Mouse (Mus musculus) MEL-GATA-1-ER (cell line): ENCODE data around the gene Fgfr1op.
A peak's percentile ranks its signal among the peaks of the same experiment; 100 is the strongest.
"Not testable (repeated sequence)": the region's sequence is repeated elsewhere in the genome, so short reads cannot be mapped to it uniquely, and the experiment has no call there.

Experiments
- DNase-seq: peaks from one replicate; pipeline ENCODE4 v3.0.0-alpha.2; 2012; ENCODE audit warnings: low read depth; ENCODE audit errors: extremely low read depth

Fgfr1op gene

DNA sequence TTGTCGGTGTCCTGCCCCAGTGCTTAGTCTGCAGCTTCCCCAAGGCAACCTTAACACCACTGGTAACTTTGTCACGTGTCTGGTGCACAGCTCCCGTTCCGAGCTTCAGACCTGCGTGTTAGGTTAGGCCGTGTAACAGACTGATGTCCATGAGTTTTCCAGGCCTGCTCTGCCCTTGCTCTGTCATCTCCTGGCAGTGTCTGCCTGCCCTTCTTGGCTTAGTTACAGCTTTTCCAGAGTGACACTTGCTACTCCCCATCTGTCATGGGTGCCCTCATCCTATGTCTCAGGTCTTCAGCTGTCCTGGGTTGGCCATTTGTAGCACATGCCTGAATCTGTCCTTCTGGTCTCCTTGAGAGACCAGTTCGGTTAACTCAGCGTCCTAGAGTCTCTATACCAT is 2.1 kb downstream of the Fgfr1op start:
- not testable (repeated sequence) for DNase-seq

DNA sequence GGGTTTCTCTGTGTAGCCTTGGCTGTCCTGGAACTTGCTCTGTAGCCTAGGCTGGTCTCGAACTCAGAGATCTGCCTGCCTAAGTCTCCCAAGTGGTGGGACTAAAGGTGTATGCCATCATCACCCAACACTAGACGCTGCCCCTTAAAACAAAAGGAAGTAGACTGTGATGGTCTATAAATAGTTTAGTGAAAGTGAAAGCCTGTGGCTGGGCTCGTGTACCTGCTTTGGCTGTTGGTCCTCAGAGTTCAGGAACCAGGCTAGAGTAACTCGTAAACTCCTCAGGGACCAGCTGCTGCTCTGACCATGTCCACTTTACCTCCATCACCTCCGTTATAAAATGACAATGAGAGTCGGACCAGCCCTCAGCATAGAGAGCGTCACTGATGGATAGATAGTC is 5.0 kb downstream of the Fgfr1op start:
- no peak for DNase-seq

- no peak for DNase-seq
These were observed 5.8 kb downstream of the Fgfr1op start for GRCm38 (mm10) chr17:8171081-8171480.

- DNase-seq, result no peak
These were observed 11.8 kb downstream of the Fgfr1op start for GRCm38 (mm10) chr17:8177090-8177489.

DNA sequence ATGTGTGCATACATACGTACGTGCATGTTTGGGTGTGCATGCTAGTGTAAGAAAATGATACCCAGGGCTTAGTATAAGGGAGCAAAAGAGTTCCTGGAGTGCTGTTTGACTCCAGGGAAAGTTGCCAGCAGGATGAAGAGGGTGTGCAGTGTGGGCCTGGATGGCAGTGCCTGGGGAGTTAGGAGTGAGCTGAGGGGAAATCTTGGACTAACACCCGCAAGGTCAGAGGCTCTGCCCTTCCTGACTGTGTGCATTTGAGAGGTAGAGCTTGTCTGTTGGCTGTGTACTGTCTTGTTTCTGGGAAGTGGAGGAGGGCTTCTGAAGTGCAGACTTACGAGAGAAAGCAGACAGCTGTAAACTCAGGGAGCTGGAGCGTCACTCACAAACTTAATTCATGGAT is 18.5 kb downstream of the Fgfr1op start:
- DNase-seq, result no peak

- no peak for DNase-seq
These were observed 18.9 kb downstream of the Fgfr1op start for GRCm38 (mm10) chr17:8184217-8184616.

- DNase-seq, result no peak
These were observed 28.4 kb downstream of the Fgfr1op start for GRCm38 (mm10) chr17:8193678-8194077.

- DNase-seq, result no peak
These were observed 30.5 kb downstream of the Fgfr1op start for GRCm38 (mm10) chr17:8195685-8196376.

DNA sequence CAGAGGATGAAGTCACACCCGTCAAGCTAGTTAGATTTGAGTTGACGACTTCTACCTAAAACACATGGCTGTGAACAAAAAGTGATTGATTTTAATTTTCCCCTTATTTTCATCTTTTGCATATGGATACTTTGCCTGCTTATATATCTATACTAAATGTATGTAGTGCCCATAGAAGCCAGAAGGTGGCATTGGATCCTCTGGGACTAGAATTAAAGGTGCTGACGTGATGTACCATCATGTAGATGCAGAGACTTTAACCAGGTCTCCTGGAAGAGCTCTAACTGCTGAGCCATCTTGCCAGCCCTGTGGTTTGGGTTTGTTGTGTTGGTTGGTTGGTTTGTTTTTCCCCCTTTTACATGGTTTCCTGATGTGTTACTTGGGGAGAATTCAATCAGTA is 32.4 kb downstream of the Fgfr1op start:
- no peak for DNase-seq

GRCm38 (mm10) chr17:8199067-8199935 is 34.0 kb downstream of the Fgfr1op start:
- DNase-seq, result peak; percentile 25

- DNase-seq, result no peak
These were observed 34.6 kb downstream of the Fgfr1op start for GRCm38 (mm10) chr17:8199936-8200330.

GRCm38 (mm10) chr17:8203487-8203886 is 38.2 kb downstream of the Fgfr1op start:
- DNase-seq, result no peak

DNA sequence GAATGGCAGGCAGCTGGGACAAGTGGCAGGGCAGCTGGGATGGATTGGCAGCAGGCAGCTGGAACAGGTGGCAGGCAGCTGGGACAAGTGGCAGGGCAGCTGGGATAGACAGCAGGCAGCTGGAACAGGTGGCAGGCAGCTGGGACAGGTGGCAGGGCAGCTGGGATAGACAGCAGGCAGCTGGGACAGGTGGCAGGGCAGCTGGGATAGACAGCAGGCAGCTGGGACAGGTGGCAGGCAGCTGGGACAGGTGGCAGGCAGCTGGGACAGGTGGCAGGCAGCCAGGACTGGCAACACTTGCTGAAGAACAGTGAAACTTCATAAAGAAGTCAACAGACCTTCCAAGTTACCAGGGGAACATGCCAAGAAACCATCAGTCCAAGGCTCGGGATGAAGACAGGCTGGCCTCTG is 39.9 kb downstream of the Fgfr1op start:
- not testable (repeated sequence) for DNase-seq

- DNase-seq, result no peak
These were observed 41.4 kb downstream of the Fgfr1op start for GRCm38 (mm10) chr17:8206691-8207090.

DNA sequence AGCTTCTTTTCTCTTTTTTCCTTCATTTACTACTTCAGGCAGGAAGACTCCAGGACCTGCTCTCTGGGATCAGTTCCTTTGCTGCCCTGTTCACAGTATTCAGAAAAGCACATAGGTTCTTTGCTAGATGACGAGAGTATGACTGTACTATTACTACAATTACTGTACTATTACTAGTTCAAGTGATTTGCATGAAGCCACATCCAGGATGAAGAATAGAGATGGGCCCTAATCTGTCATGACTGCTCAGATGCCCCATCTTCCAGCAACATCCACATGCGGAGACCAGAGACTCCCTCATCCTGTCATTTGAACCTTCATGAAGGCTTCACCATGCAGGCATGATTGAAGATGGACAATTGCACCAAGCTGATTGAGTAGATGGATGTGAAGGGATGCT is 44.4 kb downstream of the Fgfr1op start:
- no peak for DNase-seq

GRCm38 (mm10) chr17:8210170-8210569 is 44.9 kb downstream of the Fgfr1op start:
- no peak for DNase-seq

DNA sequence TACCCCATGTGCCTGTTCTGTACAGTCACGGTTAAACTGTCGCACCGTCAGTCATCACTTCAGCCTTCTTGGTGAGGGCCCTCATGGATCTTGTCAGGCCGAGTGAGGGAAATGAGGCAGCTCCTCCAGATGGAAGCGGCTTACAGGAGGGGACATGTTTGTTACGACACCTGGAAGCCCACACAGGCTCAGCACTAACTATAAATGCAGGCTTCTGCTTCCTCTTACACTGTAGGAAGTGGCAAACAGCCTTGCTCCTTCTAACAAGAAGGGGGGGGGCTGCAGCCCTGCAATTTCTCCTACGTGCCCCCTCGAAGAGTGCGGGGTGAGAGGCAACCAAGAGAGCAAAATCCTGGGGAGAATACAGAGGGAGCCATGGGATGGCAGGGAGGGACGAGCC is 45.4 kb downstream of the Fgfr1op start:
- no peak for DNase-seq

- no peak for DNase-seq
These were observed 46.1 kb downstream of the Fgfr1op start for GRCm38 (mm10) chr17:8211399-8211798.

GRCm38 (mm10) chr17:8214369-8214768 is 49.1 kb downstream of the Fgfr1op start:
- DNase-seq, result no peak

GRCm38 (mm10) chr17:8215016-8215745 is 49.9 kb downstream of the Fgfr1op start:
- DNase-seq, result no peak

GRCm38 (mm10) chr17:8223225-8223624 is 57.9 kb downstream of the Fgfr1op start:
- DNase-seq, result no peak

- no peak for DNase-seq
These were observed 58.8 kb downstream of the Fgfr1op start for GRCm38 (mm10) chr17:8224072-8224471.
